Mouse (Mus musculus): ENCODE measurements around the gene Mex3d.

DNA sequence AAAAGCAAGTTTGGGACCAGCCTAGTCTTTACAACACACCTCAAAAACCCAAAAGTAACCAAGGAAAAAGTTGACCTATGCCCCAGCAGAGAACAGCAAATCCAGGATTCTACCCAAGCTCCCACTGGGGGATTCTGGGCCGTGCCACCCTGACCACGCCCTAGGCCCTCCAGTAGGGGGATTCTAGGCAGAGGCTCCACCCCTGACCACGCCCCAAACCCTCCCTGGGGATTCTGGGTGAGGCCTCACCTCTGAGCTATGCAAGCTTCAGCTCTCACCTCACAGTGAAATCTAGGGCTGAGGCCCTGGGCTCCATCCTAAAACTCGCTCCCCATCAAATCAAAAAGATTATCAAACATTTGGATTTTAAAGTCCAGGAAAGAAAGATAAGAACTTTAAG is 36.1 kb upstream of the Mex3d start:
- TF ChIP-seq GATA1 (IDR thresholded peaks at IDR 0.05; ENCODE audit: borderline replicate concordance, low read length) = no peak
- no peak for TF ChIP-seq FLI1 (IDR thresholded peaks at IDR 0.05; ENCODE audit: low read length)
